Comparison of ENCODE assay signal across 11 mouse cellular contexts in the genomic region with DNA sequence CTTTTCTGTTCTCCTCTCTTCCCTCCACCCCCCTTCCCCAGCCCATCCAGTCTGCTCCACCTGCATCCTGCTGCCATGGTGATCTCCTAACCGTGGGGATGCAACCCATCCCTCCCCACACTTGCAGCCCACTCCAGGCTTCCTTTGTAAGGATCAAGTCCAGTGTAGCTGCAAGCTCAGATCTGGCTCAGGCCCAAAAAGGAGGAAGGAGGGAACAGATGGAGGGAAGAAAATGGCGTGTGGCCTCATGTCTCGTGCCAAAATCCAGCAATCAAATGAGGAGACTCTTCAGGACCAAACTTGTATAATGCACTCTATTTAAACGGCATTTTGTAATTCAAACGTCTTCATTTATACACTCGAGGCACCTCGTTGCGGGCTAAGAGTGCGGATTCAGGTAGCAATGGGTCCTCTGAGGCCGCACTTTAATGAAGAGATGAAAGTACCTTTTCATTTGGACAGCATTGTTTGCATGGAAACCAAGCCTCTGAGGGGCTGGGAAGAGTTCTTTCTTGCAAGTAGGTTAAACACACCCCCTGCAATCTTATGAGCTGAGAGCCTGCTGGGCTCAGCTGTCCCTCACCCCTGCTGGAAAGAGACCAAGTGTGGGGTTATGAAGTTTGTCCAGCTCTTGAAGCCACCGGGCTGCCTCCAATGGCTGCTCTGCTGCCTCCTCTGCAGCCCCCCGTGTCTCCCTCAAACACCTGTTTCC.
DNase-seq lines count a peak whose midpoint lies in the region; ATAC-seq and TF ChIP-seq lines count a peak whose summit lies in the region.
"Had no signal": no experiment of that assay in that cellular context is flagged by ENCODE, and none has a peak within 500 bp of the region (broad histone marks: within the 10 kb centered on the region; RNA-seq: fewer than 3 reads in every experiment).

No protein-coding gene starts in this region.

- H3K4me1 ChIP-seq in hindbrain, postnatal 0 days (ENCODE audit: insufficient read depth, low read length) = peaks cover 21% of the 10 kb centered on the region
- peaks cover 16% of the 10 kb centered on the region; the same call in 1 of the 2 replicates for H3K4me1 ChIP-seq in neural tube, embryonic 14.5 days (ENCODE audit: control insufficient read depth, insufficient read depth, low read length)
- H3K4me1 ChIP-seq in kidney, embryonic 15.5 days = no peaks in the 10 kb centered on the region
- H3K4me1 ChIP-seq: liver, embryonic 15.5 days had no signal

- no peaks in the 10 kb centered on the region for H3K27me3 ChIP-seq in hindbrain, postnatal 0 days (ENCODE audit: insufficient read depth, low read length)
- H3K27me3 ChIP-seq in neural tube, embryonic 14.5 days (ENCODE audit: control insufficient read depth, insufficient read depth, low read length) = no peaks in the 10 kb centered on the region
- peaks cover 40% of the 10 kb centered on the region for H3K27me3 ChIP-seq in kidney, embryonic 15.5 days
- H3K27me3 ChIP-seq: liver, embryonic 15.5 days had no signal

- 27% methylated on average over 12 of the region's 12 CpGs for WGBS in hindbrain, postnatal 0 days
- 38% methylated on average over 12 of the region's 12 CpGs for WGBS in neural tube, embryonic 14.5 days
- 72% methylated on average over 12 of the region's 12 CpGs for WGBS in kidney, embryonic 15.5 days

- TF ChIP-seq CTCF in hindbrain, postnatal 0 days (IDR thresholded peaks at IDR 0.05; ENCODE audit: low read depth) = no peak

- H3K27ac ChIP-seq in hindbrain, postnatal 0 days = peak overlapping the region; percentile 64
- H3K27ac ChIP-seq in neural tube, embryonic 14.5 days (ENCODE audit: low read depth, low read length) = peak overlapping the region; percentile 48; the same call in 1 of the 2 replicates
- H3K27ac ChIP-seq in kidney, embryonic 15.5 days = no peak overlapping the region
- H3K27ac ChIP-seq: embryonic facial prominence, embryonic 15.5 days; liver, embryonic 15.5 days had no signal

- peak; percentile 31 to 32 for DNase-seq in layer of hippocampus, postnatal 14 days (ENCODE audit: low spot score in 2 of 2)
- no peak for DNase-seq in layer of hippocampus, postnatal 25 days (ENCODE audit: extremely low spot score in 1 of 2, low spot score in 1 of 2)
- DNase-seq in cerebellum, postnatal 10 days = peak; percentile 93
- DNase-seq in hindbrain, postnatal 0 days (ENCODE audit: low spot score) = peak; percentile 82
- no peak for DNase-seq in adrenal gland, adult (ENCODE audit: inconsistent age in 2 of 2, low spot score in 1 of 2)
- DNase-seq in embryo, embryonic 11 days = no peak
- DNase-seq: kidney, postnatal 10 days had no signal

- peak; percentile 54 for ATAC-seq in hindbrain, postnatal 0 days
- ATAC-seq in neural tube, embryonic 14.5 days (ENCODE audit: low read depth) = no peak
- no peak for ATAC-seq in kidney, embryonic 15.5 days (replicated peaks; ENCODE audit: low FRiP score)

- no peaks in the 10 kb centered on the region for H3K36me3 ChIP-seq in hindbrain, postnatal 0 days (ENCODE audit: insufficient read depth, low read length)
- H3K36me3 ChIP-seq in neural tube, embryonic 14.5 days (ENCODE audit: control insufficient read depth, insufficient read depth, low read length) = no peaks in the 10 kb centered on the region
- H3K36me3 ChIP-seq in kidney, embryonic 15.5 days = no peaks in the 10 kb centered on the region
- H3K36me3 ChIP-seq: embryonic facial prominence, embryonic 15.5 days; liver, embryonic 15.5 days had no signal

- H3K9ac ChIP-seq in hindbrain, postnatal 0 days (replicated peaks; ENCODE audit: low read length) = no peak overlapping the region; the same call in 1 of the 2 replicates
- H3K9ac ChIP-seq in neural tube, embryonic 14.5 days (replicated peaks; ENCODE audit: low read depth, low read length) = no peak overlapping the region
- no peak overlapping the region for H3K9ac ChIP-seq in kidney, embryonic 15.5 days
- H3K9ac ChIP-seq: embryonic facial prominence, embryonic 15.5 days; liver, embryonic 15.5 days had no signal

- H3K4me2 ChIP-seq in hindbrain, postnatal 0 days (ENCODE audit: low read depth, low read length) = 0 out of 2 replicates have a peak overlapping the region, but pooled peaks have one; percentile 1
- no peak overlapping the region for H3K4me2 ChIP-seq in neural tube, embryonic 14.5 days (ENCODE audit: low read depth, low read length)
- no peak overlapping the region for H3K4me2 ChIP-seq in kidney, embryonic 15.5 days
- H3K4me2 ChIP-seq: embryonic facial prominence, embryonic 15.5 days; liver, embryonic 15.5 days had no signal

- H3K4me3 ChIP-seq in hindbrain, postnatal 0 days (ENCODE audit: low read length) = no peak overlapping the region
- no peak overlapping the region for H3K4me3 ChIP-seq in neural tube, embryonic 14.5 days (ENCODE audit: low read depth, low read length)
- H3K4me3 ChIP-seq in kidney, embryonic 15.5 days (replicated peaks) = no peak overlapping the region
- H3K4me3 ChIP-seq: embryonic facial prominence, embryonic 15.5 days; liver, embryonic 15.5 days had no signal

- H3K9me3 ChIP-seq in hindbrain, postnatal 0 days (ENCODE audit: low read length) = no peaks in the 10 kb centered on the region
- no peaks in the 10 kb centered on the region for H3K9me3 ChIP-seq in neural tube, embryonic 14.5 days (ENCODE audit: control insufficient read depth, low read length)
- no peaks in the 10 kb centered on the region for H3K9me3 ChIP-seq in kidney, embryonic 15.5 days (replicated peaks)
- H3K9me3 ChIP-seq: embryonic facial prominence, embryonic 15.5 days; liver, embryonic 15.5 days had no signal

Comparison
In these comparisons a context has a peak if more than half of its experiments do, and no peak if none do; other contexts are left out.
1. DNase-seq: peak in layer of hippocampus, postnatal 14 days (2 of 2), cerebellum, postnatal 10 days (2 of 2) and hindbrain, postnatal 0 days (single experiment); none in layer of hippocampus, postnatal 25 days (0 of 2), adrenal gland, adult (0 of 2) and embryo, embryonic 11 days (single experiment).